Mouse (Mus musculus): ENCODE measurements around the gene Baiap2l1. TPM values are rescaled to one million over a fixed set of nuclear protein-coding genes. Genes with fewer than 3 reads are reported as not detected.

The Baiap2l1 gene
- polyA plus RNA-seq, 2 experiments from 2014 or later = 0.96 to 1.2 TPM

DNA sequence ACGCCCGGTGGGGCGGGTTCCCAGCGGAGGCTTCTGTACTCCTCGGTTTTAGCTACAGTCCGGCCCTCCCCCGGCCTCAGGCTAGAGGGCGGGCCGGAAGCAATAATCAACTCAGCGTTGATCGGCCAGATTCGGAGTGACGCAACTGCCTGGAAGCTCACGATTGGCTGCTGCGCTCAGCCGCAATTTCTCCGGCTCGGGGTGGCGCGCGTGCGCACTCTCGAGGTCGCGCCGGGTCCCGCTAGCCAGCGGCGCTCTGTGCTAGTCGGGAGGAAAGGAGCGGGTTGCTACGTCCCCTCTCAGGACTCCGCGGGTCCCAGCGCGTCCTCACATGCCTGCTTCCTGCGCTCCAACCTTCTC is 134.4 kb downstream of the Baiap2l1 start, which contains the start of gene Tecpr1:
Gene Tecpr1 (minus strand): TSS at position 113 of the 360 bp plus-strand sequence.
- ATAC-seq = peak; percentile 84

DNA sequence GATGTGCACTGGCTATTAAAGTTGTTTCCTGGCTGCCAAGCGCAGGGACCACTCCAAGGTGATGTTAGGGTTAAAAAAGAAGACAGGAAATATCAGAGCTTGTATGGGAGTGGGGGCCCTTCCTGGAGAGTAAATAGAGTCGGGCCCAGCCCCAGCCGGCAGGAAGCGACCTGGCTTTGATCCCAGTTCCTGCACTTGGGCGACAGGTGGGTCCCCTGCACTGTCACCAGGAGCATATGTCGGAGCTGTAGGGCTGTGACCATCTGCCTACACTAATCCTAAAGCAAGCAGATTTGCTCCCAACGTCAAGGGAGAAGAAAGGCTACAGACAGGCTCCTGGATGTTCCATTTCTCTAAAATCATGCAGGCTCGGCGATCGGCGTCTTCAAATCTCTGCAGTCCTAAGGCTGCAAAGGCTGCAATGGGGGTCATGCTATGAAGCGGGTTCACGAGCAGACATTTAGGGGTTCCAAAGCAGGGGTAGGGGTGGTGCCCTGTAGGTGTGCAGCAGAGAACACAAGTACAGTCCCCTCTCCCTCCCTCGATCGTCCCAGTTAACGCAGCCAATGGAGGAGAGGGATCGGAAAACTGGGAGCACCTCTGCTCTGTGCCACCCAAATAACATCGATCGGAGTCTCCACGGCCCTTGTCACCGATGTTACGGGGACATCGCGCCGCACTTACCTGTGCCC is 135.0 kb downstream of the Baiap2l1 start:
- ATAC-seq = peak; percentile 27

DNA sequence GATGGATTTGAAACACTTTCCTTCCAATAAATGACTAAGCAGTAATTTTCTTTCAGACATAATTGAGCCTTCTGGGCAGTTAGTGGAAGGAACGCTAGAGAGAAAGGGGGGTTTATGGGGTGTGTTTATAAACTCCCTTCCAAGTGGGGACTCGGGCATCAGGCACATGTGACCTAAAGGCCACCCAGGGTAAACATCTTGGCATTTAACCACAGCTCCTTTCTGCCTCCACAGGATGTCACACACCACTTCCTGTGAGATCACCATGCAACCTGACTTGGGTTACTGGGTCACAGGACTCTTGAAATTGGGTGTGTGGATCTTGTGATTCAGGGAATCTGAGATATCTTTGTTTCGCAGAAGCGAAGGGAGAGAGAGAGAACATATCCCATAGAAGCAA is 136.6 kb downstream of the Baiap2l1 start:
- ATAC-seq = peak; percentile 72

DNA sequence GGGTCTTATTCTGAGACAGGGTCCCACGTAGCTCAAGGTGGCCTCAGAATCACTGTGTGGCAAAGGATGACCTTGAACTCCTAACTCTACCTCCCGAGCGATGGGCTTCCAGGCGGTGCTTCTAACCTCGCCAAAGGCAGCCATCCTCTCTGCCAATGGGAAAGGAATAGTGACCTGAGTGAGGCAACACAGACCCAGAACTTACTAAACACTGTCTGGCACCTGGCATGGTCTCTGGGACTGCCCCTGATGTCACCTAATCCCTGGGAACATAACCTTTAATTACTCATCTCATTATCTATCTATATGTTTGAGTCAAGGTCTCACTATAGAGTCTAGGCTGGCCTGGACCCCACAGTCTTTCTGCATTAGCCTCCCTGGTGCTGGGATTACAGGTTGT is 138.0 kb downstream of the Baiap2l1 start:
- no peak for ATAC-seq

DNA sequence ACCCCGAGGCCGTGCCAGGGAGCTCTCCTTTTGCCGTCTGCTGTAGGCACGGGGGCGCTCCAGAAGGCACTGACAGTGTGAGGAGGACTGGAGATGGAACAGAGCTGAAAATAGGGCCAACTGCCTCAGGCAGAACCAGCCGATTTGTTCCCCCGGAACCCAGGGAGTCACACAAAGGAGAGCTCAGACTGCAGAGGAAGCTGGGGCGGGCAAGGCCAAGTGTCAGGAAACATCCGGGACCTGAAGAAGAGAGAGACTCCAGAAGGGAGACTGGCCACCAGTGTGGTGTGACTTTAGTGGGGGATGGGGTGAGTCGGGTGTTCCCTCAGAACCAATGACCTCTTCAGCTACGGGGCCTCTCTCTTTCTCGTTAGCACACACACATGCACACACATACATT is 138.6 kb downstream of the Baiap2l1 start:
- ATAC-seq = no peak

DNA sequence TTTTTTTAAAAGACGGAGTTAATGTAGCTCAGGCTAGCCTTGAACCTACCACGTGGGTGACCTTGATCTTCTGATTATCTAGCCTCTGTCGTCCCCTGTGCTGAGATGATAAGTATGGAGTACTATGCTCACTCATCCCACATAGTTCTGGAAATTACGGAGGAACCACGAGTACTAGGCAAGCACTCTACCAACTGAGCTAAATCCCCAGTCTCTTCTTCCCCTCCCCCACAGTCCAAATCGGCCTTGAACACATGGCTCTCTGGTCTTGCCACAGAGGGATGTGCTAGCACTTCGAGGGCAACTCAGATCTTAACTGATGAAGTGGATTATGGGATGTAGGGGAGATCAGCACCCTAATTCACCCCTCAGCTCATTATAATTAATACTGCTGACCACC is 139.9 kb downstream of the Baiap2l1 start:
- no peak for ATAC-seq

DNA sequence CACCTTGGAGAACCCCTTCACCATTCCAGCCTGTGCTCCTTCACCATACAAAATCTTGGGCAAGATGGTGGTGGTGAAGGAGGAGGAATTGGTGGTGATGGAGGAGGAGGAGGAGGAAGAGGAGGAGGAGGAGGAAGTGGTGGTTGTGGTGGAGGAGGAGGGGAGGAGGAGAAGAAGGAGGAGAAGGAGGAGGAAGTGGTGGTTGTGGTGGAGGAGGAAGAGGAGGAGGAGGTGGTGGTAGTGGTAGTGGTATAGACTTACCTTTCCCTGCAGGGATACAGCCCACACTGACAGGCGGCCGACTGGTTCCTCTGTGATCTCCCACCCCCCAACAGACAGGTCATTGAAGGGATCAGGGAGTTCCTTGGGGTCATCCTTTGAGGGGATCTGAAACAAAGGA is 141.9 kb downstream of the Baiap2l1 start:
- ATAC-seq = peak; percentile 36

Other genes starting within 250 kb of the Baiap2l1 start
- gene Bhlha15, start 167.8 kb downstream of the Baiap2l1 start, polyA plus RNA-seq (2017; shearing (Covaris generic)) = under 1 TPM in 1 of 2 experiments, not detected in 1; 0.39 TPM
- gene Tecpr1, start 134.5 kb downstream of the Baiap2l1 start, polyA plus RNA-seq (2017; shearing (Covaris generic)) = 100 to 1,000 TPM in 1 of 2 experiments, 10 to 100 TPM in 1; 78.5 to 109 TPM
- 1 to 10 TPM; 2.6 to 5.2 TPM for gene Bri3, start 113.7 kb downstream of the Baiap2l1 start, polyA plus RNA-seq (2017; shearing (Covaris generic))
- gene Nptx2, start 187.8 kb upstream of the Baiap2l1 start, polyA plus RNA-seq (2017; shearing (Covaris generic)) = not detected